Mouse (Mus musculus): ENCODE measurements around the gene Gm42517.

The Gm42517 gene

DNA sequence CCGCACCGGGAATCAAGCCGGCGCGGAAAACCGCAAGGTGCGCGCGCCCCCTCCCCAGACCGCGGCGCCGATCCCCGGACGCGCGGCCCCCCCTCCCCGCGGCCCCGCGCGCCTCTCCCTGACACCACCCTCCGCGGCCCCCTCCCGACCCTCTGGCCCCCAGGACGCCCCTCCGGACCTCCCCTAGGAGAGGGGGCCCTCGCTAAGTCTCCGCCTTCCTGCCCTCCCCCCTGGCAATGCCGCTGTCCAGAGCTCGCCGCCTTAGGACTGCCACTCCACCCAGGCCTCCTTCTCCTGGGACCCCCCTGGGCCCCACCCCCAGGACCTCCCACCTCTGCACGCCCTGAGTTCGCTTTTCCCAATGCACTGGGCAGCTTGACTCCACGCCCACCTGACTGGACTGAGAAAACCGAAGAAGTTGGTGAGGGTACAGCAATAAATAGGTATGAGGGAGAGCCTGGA, at the start of gene Gm42517:
TSS of gene Gm42517 (minus strand) at position 52 of the 462 bp plus-strand sequence.
- peak; percentile 92 for DNase-seq

DNA sequence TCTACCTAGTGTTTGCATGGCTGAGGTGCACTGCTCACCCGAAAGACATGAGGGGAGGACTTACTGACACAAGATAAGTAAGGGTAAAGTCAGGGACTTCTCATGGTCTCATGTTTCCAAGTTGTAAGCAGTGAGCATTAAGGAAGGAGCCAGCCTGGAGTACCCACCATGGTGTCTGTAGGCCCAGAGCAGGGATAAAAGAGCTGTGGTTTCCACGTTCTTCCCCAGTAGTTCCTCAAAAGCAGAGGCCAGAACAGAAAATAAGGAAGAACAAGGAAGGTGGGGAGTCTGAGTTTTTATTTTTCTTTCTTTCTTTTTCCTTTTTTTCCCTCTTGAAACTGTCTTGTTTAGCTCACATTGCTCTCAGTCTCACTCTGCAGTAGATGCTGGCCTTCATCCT, 47.0 kb upstream of the Gm42517 start:
- no peak for DNase-seq

- DNase-seq, result peak; percentile 33
Observed at GRCm38 (mm10) chr5:108406977-108407376, 39.3 kb upstream of the Gm42517 start.

GRCm38 (mm10) chr5:108405460-108405859, 37.7 kb upstream of the Gm42517 start:
- DNase-seq, result peak; percentile 54

GRCm38 (mm10) chr5:108403453-108403852, 35.7 kb upstream of the Gm42517 start:
- DNase-seq, result peak; percentile 16

DNA sequence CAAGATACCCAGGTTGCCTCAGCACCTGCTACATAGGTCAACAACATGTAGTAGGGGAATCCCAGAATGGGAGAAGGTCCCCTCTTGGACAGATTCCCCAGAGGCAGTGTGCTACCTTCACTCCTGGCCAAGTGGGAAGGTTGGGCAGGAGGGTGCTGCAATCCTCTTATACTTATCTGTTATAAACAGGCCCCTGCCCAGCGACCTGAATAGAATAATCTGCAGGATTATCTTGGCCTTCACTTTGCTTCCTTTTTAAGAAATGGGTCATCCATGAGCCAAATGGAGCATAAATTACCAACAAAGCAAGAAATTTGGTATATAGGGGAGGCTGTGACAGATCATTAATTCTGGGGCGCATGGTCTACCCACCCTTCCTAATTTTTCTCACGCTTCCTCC, 22.0 kb upstream of the Gm42517 start:
- DNase-seq, result peak; percentile 33

GRCm38 (mm10) chr5:108388201-108388600, 20.5 kb upstream of the Gm42517 start, which contains the start of gene Pde6b:
Gene Pde6b (plus strand): TSS chr5:108388391.
- peak; percentile 76 for DNase-seq

GRCm38 (mm10) chr5:108386449-108386848, 18.7 kb upstream of the Gm42517 start:
- DNase-seq, result no peak

DNA sequence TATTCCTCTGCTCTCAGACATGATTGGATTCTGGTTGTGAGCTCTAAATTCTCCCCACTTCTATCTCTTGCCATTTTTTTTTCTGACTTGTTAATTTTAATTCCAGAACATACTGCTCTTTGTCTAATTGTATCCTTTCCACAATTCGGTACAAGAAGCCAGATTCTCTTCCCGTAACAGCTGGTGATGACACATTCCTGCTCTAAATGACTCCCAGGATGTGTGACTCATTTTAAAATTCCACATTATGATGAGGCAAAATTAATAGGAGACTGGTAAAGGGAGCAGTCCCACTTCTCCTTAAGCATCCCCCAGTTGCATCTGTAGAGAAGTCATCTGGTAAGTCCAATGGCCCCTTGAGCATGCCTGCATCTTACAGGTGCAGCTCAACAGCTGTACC, 17.9 kb upstream of the Gm42517 start:
- no peak for DNase-seq

DNA sequence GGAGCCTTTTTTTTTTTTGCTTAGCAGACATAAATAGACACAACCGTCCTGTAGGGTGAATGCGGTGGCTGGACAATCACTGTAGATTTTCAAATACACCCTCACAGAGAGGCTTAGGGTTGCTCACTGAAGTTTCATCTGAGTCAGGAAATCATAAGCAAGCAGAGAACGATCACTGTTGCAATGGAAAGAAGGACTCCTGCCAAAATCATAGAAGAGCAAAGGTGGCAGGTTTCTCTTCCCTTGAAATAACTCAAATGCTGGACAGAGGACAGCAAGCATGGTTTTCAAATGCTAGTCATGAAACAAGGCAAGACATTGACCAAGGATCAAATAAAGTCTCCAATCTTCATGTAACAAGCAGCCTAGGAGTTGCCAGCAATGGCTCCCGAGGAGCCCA, 10.6 kb upstream of the Gm42517 start:
- peak; percentile 34 for DNase-seq

DNA sequence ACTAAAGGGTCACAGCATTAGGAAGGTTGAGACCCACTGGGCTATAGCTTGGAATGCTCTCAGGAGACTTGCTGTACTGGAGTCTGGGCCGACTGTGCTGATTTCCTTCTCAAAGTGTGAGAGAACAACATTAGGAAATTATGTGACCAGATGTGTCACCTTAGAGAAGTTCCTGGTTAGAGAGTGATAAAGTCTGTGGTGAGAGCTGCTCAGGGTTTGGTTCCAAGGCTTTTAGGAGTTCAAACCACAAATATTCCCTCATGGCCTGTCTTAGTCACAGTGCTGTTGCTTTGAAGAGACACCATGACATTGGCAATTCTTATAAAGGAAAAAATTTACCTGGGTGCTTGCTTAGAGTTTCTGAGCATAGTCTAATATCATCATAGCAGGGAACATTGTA, 8.3 kb upstream of the Gm42517 start:
- DNase-seq, result peak; percentile 24

GRCm38 (mm10) chr5:108374079-108374478, 6.4 kb upstream of the Gm42517 start:
- peak; percentile 36 for DNase-seq

DNA sequence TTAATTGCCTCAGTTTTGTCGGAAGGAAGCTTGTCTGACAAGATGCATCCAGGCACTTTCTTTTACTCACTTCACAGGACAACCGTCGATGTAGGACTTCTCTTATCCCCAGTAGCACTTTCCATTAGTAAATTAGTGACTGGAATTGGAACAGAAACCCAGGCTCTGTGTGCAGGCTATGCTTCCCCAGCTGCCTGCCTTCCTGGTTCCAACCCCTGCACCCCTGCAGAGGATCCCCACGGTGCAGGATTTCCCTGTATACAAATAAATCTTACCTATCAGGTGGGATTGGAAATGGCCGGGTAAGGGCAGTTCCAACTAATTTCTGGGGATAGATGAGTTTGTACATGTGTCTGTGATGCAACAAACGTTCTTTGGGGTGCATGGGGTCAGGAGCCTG, 2.2 kb upstream of the Gm42517 start:
- DNase-seq, result peak; percentile 77

DNA sequence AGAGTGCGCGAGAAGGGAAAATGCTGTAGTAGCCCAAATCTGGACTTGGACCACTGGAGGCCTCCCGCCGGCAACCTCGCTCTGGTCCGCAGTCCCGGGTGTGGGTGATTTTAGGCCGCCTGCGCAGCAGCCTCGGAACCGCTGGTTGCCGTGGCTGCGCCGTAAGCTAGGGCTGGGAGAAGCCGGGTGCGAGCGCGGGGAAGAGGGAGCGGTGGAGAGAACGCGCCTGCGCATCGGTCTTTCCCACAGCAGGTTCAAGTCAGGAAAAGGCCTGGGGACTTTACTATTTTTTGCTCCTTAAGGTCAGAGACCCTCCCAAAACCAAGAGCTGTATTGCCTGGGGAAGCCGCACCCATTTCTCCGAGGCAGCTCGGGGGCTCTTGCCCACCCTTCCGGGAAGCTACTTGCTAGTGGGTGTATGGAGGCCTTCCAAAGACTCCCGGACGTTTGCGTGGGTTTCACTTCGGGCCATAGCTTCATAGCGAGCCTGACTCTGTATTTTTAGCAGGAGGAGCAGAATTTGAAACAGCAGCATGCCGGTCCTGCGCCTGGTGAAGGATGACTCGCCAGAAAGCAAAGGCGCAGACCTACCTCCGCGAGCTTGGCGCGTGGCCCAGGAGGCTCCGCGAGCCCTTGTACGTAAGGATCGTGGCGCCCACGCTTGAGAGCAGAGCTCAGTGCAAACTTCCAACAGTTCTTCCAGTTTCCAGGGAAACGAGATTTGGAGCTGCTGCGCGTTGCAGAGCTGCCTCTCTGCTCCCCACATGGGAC, 1.3 kb upstream of the Gm42517 start:
- DNase-seq, result peak; percentile 91

DNA sequence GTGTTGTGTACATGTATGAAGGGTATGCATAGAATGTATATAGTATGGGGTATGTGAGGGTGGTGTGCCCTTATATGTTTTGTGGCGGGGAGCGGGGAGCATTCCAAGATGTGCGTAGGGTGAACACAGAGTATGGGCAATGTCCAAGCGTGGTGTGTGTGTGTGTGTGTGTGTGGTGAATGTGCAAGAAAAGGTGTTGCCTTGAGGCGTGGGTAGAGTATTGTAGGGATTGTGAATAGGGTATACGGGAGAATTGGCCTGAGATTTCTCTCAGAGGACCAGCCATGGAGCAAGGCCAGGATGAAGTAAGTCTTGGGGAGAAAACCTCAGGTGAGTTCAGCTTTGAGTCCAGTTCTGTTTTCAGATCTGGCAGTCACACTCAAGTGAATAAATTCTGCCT, 724 bp upstream of the Gm42517 start:
- no peak for DNase-seq

DNA sequence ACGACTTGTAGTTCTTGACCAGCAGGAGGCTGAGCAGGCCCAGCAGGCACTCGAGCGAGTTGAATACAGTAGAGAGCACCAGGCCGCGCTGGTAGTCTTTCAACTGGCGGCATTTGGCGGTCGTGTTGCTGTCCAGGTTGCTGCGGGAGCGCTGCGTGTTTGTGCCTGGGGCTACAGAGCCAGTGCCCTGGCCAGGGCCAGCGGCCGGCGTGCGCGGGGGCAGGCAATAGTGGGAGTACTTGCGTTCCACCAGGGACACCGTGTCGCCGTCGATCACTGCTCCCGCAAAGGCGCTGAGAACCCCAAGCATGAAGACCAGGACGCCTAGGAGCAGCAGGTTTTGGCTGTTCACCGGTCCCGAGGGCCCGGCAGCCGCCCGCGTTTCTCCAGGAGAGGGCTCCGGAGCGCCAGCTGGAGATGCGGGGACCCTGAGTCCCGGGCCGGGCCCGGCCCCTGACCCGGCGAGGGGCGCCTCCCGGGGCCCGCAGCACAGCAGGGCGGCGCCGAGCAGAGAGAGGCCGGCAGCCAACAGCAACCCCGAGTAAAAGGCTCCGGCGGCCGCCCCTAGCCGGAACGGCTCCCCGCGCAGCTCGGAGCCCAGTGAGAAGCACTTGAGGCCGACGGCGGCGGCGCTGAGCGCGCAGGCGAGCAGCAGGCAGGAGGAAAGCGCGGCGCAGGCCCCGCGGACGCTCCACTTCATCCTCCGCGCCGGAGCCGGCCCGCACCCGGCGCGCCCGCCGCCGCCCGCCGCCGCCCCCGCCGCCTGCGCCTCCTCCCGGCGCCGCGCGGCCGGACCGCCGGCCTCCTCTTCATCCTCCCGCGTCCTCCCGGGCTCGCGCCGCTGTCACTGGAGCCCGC, 509 bp downstream of the Gm42517 start:
- DNase-seq, result peak; percentile 94

DNA sequence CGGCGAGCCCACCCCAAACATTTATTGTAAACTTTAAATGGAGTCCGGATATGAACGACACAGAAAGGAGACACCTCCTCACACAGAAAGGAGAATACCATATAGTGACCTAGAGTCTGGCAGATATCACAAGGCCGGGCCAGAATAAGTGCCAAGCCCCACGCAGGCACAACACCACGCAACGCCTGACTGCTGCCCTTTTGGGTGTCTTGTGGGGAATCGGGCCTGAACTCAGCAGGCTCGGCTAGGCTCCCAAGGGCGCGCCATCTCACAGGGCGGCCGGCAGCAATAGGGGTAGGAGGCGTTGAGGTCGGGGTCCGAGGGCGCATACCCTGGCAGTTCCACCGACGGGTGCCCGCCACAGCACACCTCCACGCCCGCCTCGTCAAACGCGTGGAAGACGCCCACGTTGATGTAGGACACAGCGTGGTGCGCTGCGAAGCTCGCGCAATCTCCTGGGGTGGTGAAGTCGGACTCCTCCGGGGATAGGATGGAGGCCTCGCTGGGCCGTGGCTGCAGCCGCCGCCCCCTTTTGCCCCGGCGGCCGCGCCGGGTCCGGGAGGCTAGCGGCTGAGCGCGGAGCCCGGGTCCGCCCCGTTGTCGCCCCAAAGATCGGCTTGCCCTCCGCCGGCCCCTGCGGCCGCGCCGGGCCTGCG, 1.3 kb downstream of the Gm42517 start:
- peak; percentile 91 for DNase-seq

DNA sequence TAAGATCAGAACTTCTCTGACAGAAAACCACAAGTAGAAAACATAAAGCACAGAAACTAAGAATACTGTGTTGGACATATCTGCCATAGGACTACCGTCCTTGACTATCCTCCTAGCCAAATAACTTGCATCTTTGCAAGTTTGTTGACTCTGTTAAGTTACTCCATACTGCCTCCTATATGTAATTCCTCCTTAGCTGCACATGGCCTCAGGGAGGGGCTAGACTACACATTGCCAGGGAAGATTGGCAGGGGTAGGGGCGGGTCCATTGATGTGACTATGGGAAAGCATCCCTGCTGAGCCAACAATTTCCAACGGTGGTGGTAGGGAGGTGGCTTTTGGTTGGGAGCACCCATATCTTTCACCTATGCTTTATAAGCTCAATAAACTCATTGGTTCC, 5.4 kb downstream of the Gm42517 start:
- DNase-seq, result no peak

DNA sequence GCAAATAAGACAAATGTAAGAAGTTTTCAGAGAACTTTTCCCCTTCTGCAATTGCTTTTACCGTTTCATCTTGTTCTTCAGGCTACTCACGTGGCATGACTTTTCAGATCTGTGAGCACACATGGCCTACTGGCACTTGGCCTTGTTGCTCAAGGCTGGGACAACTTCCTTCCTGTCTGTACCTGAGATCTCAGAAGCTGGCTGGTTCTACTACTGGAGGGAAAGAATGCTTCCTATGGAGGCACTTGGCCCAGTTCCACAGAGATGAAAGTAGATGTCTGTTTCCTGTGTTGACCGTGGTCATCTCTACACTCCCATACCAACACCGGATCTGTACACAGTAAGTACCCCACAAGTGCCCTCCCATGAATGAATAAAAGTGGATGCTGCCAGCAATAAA, 7.5 kb downstream of the Gm42517 start:
- peak; percentile 66 for DNase-seq

GRCm38 (mm10) chr5:108359491-108359890, 8.2 kb downstream of the Gm42517 start:
- DNase-seq, result peak; percentile 76

DNA sequence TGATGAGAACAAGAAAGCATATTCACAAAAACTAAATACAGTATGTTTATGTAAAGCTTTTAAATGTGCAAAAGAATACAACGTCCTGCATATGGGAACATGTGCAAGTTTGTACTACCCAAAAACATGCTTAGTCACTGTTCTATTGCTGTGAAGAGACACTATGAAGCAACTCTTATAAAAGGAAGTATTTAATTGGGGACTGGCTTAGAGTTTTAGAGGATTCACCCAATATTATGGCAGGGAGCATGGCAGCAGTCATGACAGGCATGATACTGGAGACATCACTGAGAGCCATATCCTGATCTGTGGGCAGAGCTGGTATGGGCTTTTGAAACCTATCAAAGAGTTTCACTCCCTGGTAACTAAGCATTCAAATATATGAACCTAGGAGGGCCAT, 9.9 kb downstream of the Gm42517 start:
- DNase-seq, result no peak

GRCm38 (mm10) chr5:108354056-108354455, 13.7 kb downstream of the Gm42517 start:
- DNase-seq, result no peak

GRCm38 (mm10) chr5:108349511-108350148, 18.1 kb downstream of the Gm42517 start:
- no peak for DNase-seq

All from heart, adult 11 months (tissue).